Mouse (Mus musculus) layer of hippocampus, postnatal 36 days (tissue): ENCODE measurements around the gene Olfr532. TPM values are rescaled to one million over a fixed set of nuclear protein-coding genes. Genes with fewer than 3 reads are reported as not detected.
"Not testable (repeated sequence)": the region's sequence is repeated elsewhere in the genome, so short reads cannot be mapped to it uniquely, and the experiment has no call there.

ENCODE experiments used
- DNase-seq, 2 experiments: peaks; one replicate each; pipeline ENCODE4 v3.0.0; 2022
- total RNA-seq, 2 experiments: library from RNA; stranded (reverse); gene quantifications; 2 replicates each; pipeline ENCODE4 v1.2.3; 2021

Gene Olfr532
- not detected for total RNA-seq

DNA sequence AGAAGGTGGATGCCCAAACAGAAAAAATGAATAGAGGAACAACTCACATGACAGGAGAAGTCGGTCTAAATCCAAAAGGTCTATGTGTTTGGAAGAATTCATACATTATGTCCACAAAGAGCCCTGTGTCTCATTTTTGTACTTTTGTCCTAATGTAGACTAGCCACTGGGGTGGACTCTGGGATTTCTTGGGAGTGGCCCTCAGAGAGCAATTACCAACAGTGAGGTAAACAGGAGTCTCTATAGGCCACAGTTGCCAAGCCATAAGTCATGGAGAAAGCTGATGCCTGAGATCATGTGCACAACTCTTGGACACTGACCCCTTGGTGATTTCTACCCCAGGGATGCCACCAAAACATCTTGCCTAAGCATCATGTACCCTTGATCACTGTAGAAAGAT lies at the start of gene Olfr532:
Olfr532 (minus strand) TSS at position 101 of the 400 bp plus-strand sequence.
- DNase-seq = no peak

DNA sequence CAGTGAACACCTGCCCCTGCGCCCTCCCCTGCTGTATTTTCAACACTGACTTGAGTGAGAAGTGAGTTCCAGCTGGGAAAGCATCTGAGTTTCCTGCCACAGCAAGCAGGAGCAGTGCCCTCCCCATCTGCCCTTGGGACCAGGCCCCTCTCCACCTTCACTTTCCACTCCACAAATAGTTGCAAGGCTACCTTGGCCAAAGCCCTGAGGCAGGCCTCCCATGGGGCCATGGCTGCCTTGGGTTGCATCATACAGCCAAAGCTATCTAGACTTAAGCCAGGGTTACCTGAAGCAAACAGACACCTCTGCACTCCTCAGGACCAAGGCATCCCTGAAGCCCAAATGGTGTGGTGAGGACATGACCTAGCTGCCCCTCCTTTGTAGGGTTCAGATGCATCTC lies 41.6 kb upstream of the Olfr532 start, which contains the start of gene Olfr533:
Olfr533 (plus strand) TSS at position 301 of the 400 bp plus-strand sequence.
- not testable (repeated sequence) for DNase-seq

- no peak for DNase-seq
Observed at GRCm38 (mm10) chr7:140443141-140443540, 21.7 kb upstream of the Olfr532 start.

- DNase-seq = no peak
Observed at GRCm38 (mm10) chr7:140402818-140403217, 18.6 kb downstream of the Olfr532 start, which contains the start of gene Olfr531. Gene Olfr531, minus strand, starts transcription at chr7:140402918.

- no peak for DNase-seq
Observed at GRCm38 (mm10) chr7:140376911-140377310, 44.5 kb downstream of the Olfr532 start.

DNA sequence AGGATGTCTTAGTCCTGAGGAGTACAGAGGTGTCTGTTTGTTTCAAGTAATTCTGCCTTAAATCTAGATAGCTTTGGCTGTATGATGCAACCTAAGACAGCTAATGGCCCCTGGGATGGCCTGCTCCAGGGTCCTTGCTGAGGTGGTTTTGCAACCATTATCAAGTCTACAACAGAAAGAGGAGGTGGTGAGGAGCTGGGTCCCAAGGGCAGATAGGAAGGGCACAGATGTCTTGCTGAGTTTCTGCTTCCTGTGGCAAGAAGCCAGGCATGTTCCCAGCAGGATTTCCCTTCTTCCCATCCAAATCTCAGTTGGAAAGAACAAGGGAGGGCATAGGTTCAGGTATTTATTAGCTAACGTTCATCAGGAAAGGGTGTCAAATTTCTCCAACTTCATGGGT lies 45.2 kb downstream of the Olfr532 start, which contains the start of gene Olfr530:
Olfr530 (minus strand) TSS at position 101 of the 400 bp plus-strand sequence.
- DNase-seq = no peak

- DNase-seq = no peak
Observed at GRCm38 (mm10) chr7:140374300-140374699, 47.1 kb downstream of the Olfr532 start.

Other genes with a start within 250 kb of the Olfr532 start
- gene Olfr523, start 248.4 kb downstream of the Olfr532 start, total RNA-seq = under 1 TPM; 0.10 to 0.18 TPM
- gene Olfr524, start 215.7 kb downstream of the Olfr532 start, total RNA-seq = not detected
- under 1 TPM; 0.43 to 0.70 TPM for gene Cd163l1, start 203.4 kb downstream of the Olfr532 start, total RNA-seq
- under 1 TPM; 0.17 to 0.18 TPM for gene 5830411N06Rik, start 174.4 kb downstream of the Olfr532 start, total RNA-seq
- gene Olfr525, start 100.8 kb downstream of the Olfr532 start, total RNA-seq = not detected
- not detected for gene Olfr527, start 87.6 kb downstream of the Olfr532 start, total RNA-seq
- gene Olfr60, start 60.0 kb downstream of the Olfr532 start, total RNA-seq = not detected
- not detected for gene Olfr530, start 45.3 kb downstream of the Olfr532 start, total RNA-seq
- not detected for gene Olfr531, start 18.7 kb downstream of the Olfr532 start, total RNA-seq
- gene Olfr533, start 41.7 kb upstream of the Olfr532 start, total RNA-seq = not detected
- under 1 TPM; 0.25 to 0.51 TPM for gene Olfr535, start 62.6 kb upstream of the Olfr532 start, total RNA-seq
- gene Olfr536, start 85.8 kb upstream of the Olfr532 start, total RNA-seq = not detected
- not detected for gene Olfr538, start 146.2 kb upstream of the Olfr532 start, total RNA-seq
- gene Olfr46, start 179.6 kb upstream of the Olfr532 start, total RNA-seq = under 1 TPM; 0.43 to 0.45 TPM
- under 1 TPM in 1 of 2 experiments, not detected in 1; 0.37 TPM for gene Olfr61, start 207.3 kb upstream of the Olfr532 start, total RNA-seq
- gene Olfr53, start 224.8 kb upstream of the Olfr532 start, total RNA-seq = not detected
- under 1 TPM; 0.17 to 0.43 TPM for gene Olfr539, start 238.3 kb upstream of the Olfr532 start, total RNA-seq